Comparison of ENCODE assay signal across 8 mouse cellular contexts in the genomic region with DNA sequence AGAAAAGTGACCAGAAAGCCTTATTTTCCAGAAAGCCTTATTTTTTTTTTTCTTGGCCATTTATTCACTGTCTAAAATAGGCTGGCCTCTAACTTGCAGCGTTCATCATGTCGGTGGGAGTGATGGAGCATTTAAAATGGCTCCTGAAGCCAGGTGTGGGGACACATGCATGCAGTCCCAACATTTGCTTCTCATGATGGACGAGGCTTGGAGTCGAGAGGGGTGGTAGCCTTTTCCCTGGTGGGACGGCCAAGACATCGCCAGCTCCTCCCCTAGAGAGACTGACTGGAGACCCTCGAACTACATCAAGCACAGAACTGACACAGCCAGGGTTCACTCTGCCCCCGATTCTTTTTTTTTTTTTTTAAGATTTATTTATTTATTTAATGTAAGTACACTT. TPM values are rescaled to one million over a fixed set of nuclear protein-coding genes. Genes with fewer than 3 reads are reported as not detected.
DNase-seq lines count a peak whose midpoint lies in the region; ATAC-seq lines count a peak whose summit lies in the region.

No protein-coding gene starts in this region.

- no peak overlapping the region for H3K27ac ChIP-seq in heart, embryonic 16.5 days (ENCODE audit: low read length)
- H3K27ac ChIP-seq in hindbrain, embryonic 12.5 days = no peak overlapping the region
- H3K27ac ChIP-seq in midbrain, embryonic 13.5 days = 0 out of 2 replicates have a peak overlapping the region, but pooled peaks have one; percentile 30

- H3K4me3 ChIP-seq in heart, embryonic 16.5 days (ENCODE audit: low read length) = peak overlapping the region; percentile 45
- peak overlapping the region; percentile 30 for H3K4me3 ChIP-seq in hindbrain, embryonic 12.5 days
- H3K4me3 ChIP-seq in midbrain, embryonic 13.5 days (replicated peaks) = peak overlapping the region; percentile 32

- WGBS in heart, embryonic 16.5 days = 20% methylated on average over 8 of the region's 8 CpGs
- WGBS in hindbrain, embryonic 12.5 days = 22% methylated on average over 8 of the region's 8 CpGs
- WGBS in midbrain, embryonic 13.5 days = 22% methylated on average over 8 of the region's 8 CpGs

- peaks cover 9% of the 10 kb centered on the region for H3K4me1 ChIP-seq in heart, embryonic 16.5 days (ENCODE audit: control insufficient read depth, insufficient read depth, low read length)
- H3K4me1 ChIP-seq in hindbrain, embryonic 12.5 days = peaks cover 12% of the 10 kb centered on the region
- peaks cover 15% of the 10 kb centered on the region for H3K4me1 ChIP-seq in midbrain, embryonic 13.5 days (replicated peaks)

- H3K36me3 ChIP-seq in heart, embryonic 16.5 days (ENCODE audit: control insufficient read depth, insufficient read depth) = no peaks in the 10 kb centered on the region
- H3K36me3 ChIP-seq in hindbrain, embryonic 12.5 days = no peaks in the 10 kb centered on the region
- no peaks in the 10 kb centered on the region for H3K36me3 ChIP-seq in midbrain, embryonic 13.5 days

- no peaks in the 10 kb centered on the region for H3K27me3 ChIP-seq in heart, embryonic 16.5 days (ENCODE audit: control insufficient read depth, insufficient read depth, low read length)
- H3K27me3 ChIP-seq in hindbrain, embryonic 12.5 days = no peaks in the 10 kb centered on the region
- peaks cover 11% of the 10 kb centered on the region; the same call in 1 of the 2 replicates for H3K27me3 ChIP-seq in midbrain, embryonic 13.5 days

- H3K4me2 ChIP-seq in heart, embryonic 16.5 days (ENCODE audit: low read depth, low read length) = peak overlapping the region; percentile 62
- peak overlapping the region; percentile 59 for H3K4me2 ChIP-seq in hindbrain, embryonic 12.5 days (replicated peaks)
- H3K4me2 ChIP-seq in midbrain, embryonic 13.5 days (replicated peaks) = peak overlapping the region; percentile 57

- H3K9me3 ChIP-seq in heart, embryonic 16.5 days (replicated peaks; ENCODE audit: control insufficient read depth, low read length) = no peaks in the 10 kb centered on the region
- no peaks in the 10 kb centered on the region for H3K9me3 ChIP-seq in hindbrain, embryonic 12.5 days (replicated peaks)
- H3K9me3 ChIP-seq in midbrain, embryonic 13.5 days = no peaks in the 10 kb centered on the region

- H3K9ac ChIP-seq in heart, embryonic 16.5 days (ENCODE audit: low read length) = peak overlapping the region; percentile 66
- peak overlapping the region; percentile 49; the same call in 1 of the 2 replicates for H3K9ac ChIP-seq in hindbrain, embryonic 12.5 days
- peak overlapping the region; percentile 52; the same call in 1 of the 2 replicates for H3K9ac ChIP-seq in midbrain, embryonic 13.5 days (replicated peaks)

- no peak for DNase-seq in heart, adult 8-10 months (ENCODE audit: low spot score)
- peak; percentile 12 for DNase-seq in ZHBTc4 (ENCODE audit: low read depth, low spot score)
- DNase-seq in adrenal gland, adult (ENCODE audit: inconsistent age in 2 of 2, low spot score in 1 of 2) = no peak
- no peak for DNase-seq in frontal cortex, postnatal 36 days (ENCODE audit: low spot score in 2 of 2)
- no peak for DNase-seq in spleen, postnatal 10 days (ENCODE audit: low spot score in 2 of 2)

- no peak for ATAC-seq in heart, embryonic 16.5 days (replicated peaks; ENCODE audit: extremely low read depth, insufficient read depth, low FRiP score)
- peak; percentile 34; the same call in 1 of the 2 replicates for ATAC-seq in hindbrain, embryonic 12.5 days (ENCODE audit: low FRiP score)
- peak; percentile 62 for ATAC-seq in midbrain, embryonic 13.5 days

RNA-seq across cellular contexts. Expression of a gene that starts 13.6 kb away (rescaled TPM):
- polyA plus RNA-seq in heart, embryonic 16.5 days (2015; fragmentation: Nextera tagmentation; extraction: Ambion mirVana) = 55.1 and 82.6 TPM in 2 replicates
- total RNA-seq in heart, adult 8-10 months (2022) = 10 to 100 TPM; 46.0 to 59.4 (median 50.9) TPM
- 166 and 180 TPM in 2 replicates for polyA plus RNA-seq in hindbrain, embryonic 12.5 days (2016; fragmentation: Nextera tagmentation; extraction: Ambion mirVana)
- 111 and 124 TPM in 2 replicates for polyA plus RNA-seq in midbrain, embryonic 13.5 days (2015; fragmentation: Nextera tagmentation; extraction: Ambion mirVana)
